ENCODE assay signal across 16 mouse cellular contexts in genomic region chr4:34981301-34982172, GRCm38 (mm10).
DNase-seq lines count a peak whose midpoint lies in the region; ATAC-seq and TF ChIP-seq lines count a peak whose summit lies in the region.
"Had no signal": no experiment of that assay in that cellular context is flagged by ENCODE, and none has a peak within 500 bp of the region (broad histone marks: within the 10 kb centered on the region; RNA-seq: fewer than 3 reads in every experiment).

No protein-coding gene starts in this region.

- no peak for TF ChIP-seq POLR2A in lung, adult 2 months (IDR thresholded peaks at IDR 0.05; ENCODE audit: borderline replicate concordance, extremely low read depth, low read depth, low read length)

- WGBS in neural tube, embryonic 14.5 days: 53% methylated on average over 8 of the region's 8 CpGs
- 65% methylated on average over 8 of the region's 8 CpGs for WGBS in lung, adult 2 months

- DNase-seq in adrenal gland, adult (ENCODE audit: inconsistent age in 2 of 2, low spot score in 1 of 2): peak; percentile 54 to 86
- DNase-seq in adrenal gland, postnatal 25 days: no peak
- peak; percentile 82 for DNase-seq in heart, adult 11 months
- DNase-seq in heart, adult 9 months (ENCODE audit: low spot score in 2 of 2): no peak
- DNase-seq in neural tube, embryonic 10.5 days (ENCODE audit: extremely low spot score, low spot score): no peak
- no peak for DNase-seq in lung, adult 2 months
- DNase-seq in left cerebral cortex, adult 9 months (ENCODE audit: low spot score in 2 of 2): no peak
- DNase-seq: gastrocnemius, postnatal 10 days; heart, postnatal 10 days; liver; spleen, adult 18-20 months had no signal

- H3K27ac ChIP-seq in neural tube, embryonic 14.5 days (ENCODE audit: low read depth, low read length): no peak overlapping the region
- H3K27ac ChIP-seq: embryonic facial prominence, embryonic 13.5 days; kidney, embryonic 15.5 days; lung, embryonic 15.5 days; stomach, embryonic 15.5 days had no signal

- H3K4me2 ChIP-seq in neural tube, embryonic 14.5 days (ENCODE audit: low read depth, low read length): no peak overlapping the region
- H3K4me2 ChIP-seq: embryonic facial prominence, embryonic 13.5 days; kidney, embryonic 15.5 days; lung, embryonic 15.5 days; stomach, embryonic 15.5 days had no signal

- no peak overlapping the region for H3K9ac ChIP-seq in neural tube, embryonic 14.5 days (replicated peaks; ENCODE audit: low read depth, low read length)
- H3K9ac ChIP-seq: embryonic facial prominence, embryonic 13.5 days; kidney, embryonic 15.5 days; lung, embryonic 15.5 days; stomach, embryonic 15.5 days had no signal

- peak; percentile 34; the same call in 1 of the 2 replicates for ATAC-seq in neural tube, embryonic 14.5 days (ENCODE audit: low read depth)

- H3K4me3 ChIP-seq in neural tube, embryonic 14.5 days (ENCODE audit: low read depth, low read length): no peak overlapping the region
- no peak overlapping the region for H3K4me3 ChIP-seq in lung, adult 2 months (replicated peaks; ENCODE audit: extremely low read depth, low read depth, low read length)
- H3K4me3 ChIP-seq: embryonic facial prominence, embryonic 13.5 days; kidney, embryonic 15.5 days; lung, embryonic 15.5 days; stomach, embryonic 15.5 days had no signal

- no peaks in the 10 kb centered on the region for H3K36me3 ChIP-seq in neural tube, embryonic 14.5 days (ENCODE audit: control insufficient read depth, insufficient read depth, low read length)
- H3K36me3 ChIP-seq: embryonic facial prominence, embryonic 13.5 days; kidney, embryonic 15.5 days; lung, embryonic 15.5 days; stomach, embryonic 15.5 days had no signal

- no peaks in the 10 kb centered on the region for H3K4me1 ChIP-seq in neural tube, embryonic 14.5 days (ENCODE audit: control insufficient read depth, insufficient read depth, low read length)
- H3K4me1 ChIP-seq in lung, adult 2 months (ENCODE audit: control insufficient read depth, insufficient read depth, low read length): peaks cover 2% of the 10 kb centered on the region; the same call in 1 of the 2 replicates
- H3K4me1 ChIP-seq: embryonic facial prominence, embryonic 13.5 days had no signal

- no peaks in the 10 kb centered on the region for H3K27me3 ChIP-seq in neural tube, embryonic 14.5 days (ENCODE audit: control insufficient read depth, insufficient read depth, low read length)
- H3K27me3 ChIP-seq: embryonic facial prominence, embryonic 13.5 days; kidney, embryonic 15.5 days; lung, embryonic 15.5 days; stomach, embryonic 15.5 days had no signal

- no peaks in the 10 kb centered on the region for H3K9me3 ChIP-seq in neural tube, embryonic 14.5 days (ENCODE audit: control insufficient read depth, low read length)
- H3K9me3 ChIP-seq: embryonic facial prominence, embryonic 13.5 days; kidney, embryonic 15.5 days; lung, embryonic 15.5 days; stomach, embryonic 15.5 days had no signal

- TF ChIP-seq CTCF in lung, adult 2 months (IDR thresholded peaks at IDR 0.05; ENCODE audit: insufficient read depth, low read length): no peak

Comparison
In these comparisons a context has a peak if more than half of its experiments do, and no peak if none do; other contexts are left out.
1. DNase-seq: peak in adrenal gland, adult (2 of 2) and heart, adult 11 months (single experiment); none in adrenal gland, postnatal 25 days (single experiment), heart, adult 9 months (0 of 2), neural tube, embryonic 10.5 days (single experiment), lung, adult 2 months (single experiment) and left cerebral cortex, adult 9 months (0 of 2).